Mouse (Mus musculus) left cerebral cortex, postnatal 14 days (tissue): Measurements from ENCODE around the gene Olfr463. TPM values are rescaled to one million over a fixed set of nuclear protein-coding genes. Genes with fewer than 3 reads are reported as not detected.

ENCODE experiments used
- DNase-seq, 2 experiments: peaks; one replicate each; pipeline ENCODE4 v3.0.0; 2021 to 2022; ENCODE audit warnings: low spot score in 2 of 2, mixed read lengths in 1 of 2
- intact Hi-C: fragments of 180-260 bp; cut with DNase I; formaldehyde crosslinking; loops from one replicate; pipeline ENCODE4 v1.15.1; 2025
- total RNA-seq, 2 experiments: library from RNA; stranded (reverse); gene quantifications; 2 replicates each; pipeline ENCODE4 v1.2.3; 2021

The Olfr463 gene
- total RNA-seq, 2 experiments from 2014 or later: not detected

DNA sequence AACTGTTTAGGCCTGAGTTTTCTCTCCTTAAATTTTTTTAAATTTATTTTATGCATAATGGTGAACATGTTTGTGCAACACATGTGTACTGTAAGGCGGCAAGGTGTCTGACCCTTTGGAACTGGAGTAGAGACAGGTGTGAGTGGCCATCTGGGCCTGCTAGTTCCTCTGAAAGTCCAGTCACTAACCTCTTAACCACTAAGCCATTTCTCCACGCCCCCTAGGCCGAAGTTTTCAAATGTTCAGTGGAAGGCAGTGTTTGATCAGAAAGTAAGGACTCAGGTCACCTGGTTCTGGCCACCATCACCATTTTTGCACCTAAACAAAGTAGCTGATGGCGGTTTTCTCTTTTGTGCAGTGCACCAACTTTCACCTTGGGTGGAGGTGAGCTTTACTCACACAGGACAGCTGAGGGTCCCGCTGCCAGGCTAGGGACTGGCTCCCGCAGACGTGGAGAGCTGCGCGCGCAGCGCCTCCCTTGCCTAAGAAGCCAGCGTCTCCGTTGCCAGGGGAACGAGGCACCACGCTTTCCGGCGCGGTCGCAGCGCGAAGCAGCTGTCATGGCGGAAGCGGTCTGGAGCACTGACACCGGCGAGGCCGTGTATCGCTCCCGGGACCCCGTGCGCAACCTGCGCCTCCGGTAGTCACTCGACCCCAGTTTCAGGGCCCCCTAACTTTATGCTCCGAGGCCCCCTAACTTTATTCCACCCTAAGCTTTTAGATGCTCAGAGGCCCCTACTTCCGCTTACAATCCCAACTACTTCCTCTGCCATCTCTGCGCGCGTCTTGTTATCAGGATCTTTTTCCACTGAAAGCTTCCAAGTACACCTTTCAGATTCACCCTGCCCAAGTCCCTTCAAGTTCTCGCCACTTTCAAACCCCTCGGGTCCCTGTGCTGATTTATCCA is 44.2 kb downstream of the Olfr463 start, which contains the start of gene Mks1:
TSS of gene Mks1 (plus strand) at position 526 of the 907 bp plus-strand sequence.
- intact Hi-C loops: no loop called here
- peak; percentile 91 to 94 for DNase-seq

- DNase-seq: no peak
- intact Hi-C loops: no loop called here
Observed at GRCm38 (mm10) chr11:87847884-87848283, 49.3 kb downstream of the Olfr463 start.

GRCm38 (mm10) chr11:87846968-87847600 is 50.1 kb downstream of the Olfr463 start:
- no peak for DNase-seq
- intact Hi-C loops: no loop called here

Other genes starting within 250 kb of the Olfr463 start
- gene Rnf43, start 234.7 kb downstream of the Olfr463 start, total RNA-seq: 1 to 10 TPM; 2.6 to 4.1 TPM
- 10 to 100 TPM; 60.6 to 67.6 TPM for gene Supt4a, start 159.8 kb downstream of the Olfr463 start, total RNA-seq
- gene Tspoap1, start 136.8 kb downstream of the Olfr463 start, total RNA-seq: 100 to 1,000 TPM; 154 to 162 TPM
- not detected for gene Mpo, start 103.8 kb downstream of the Olfr463 start, total RNA-seq
- under 1 TPM; 0.36 to 0.68 TPM for gene Lpo, start 69.1 kb downstream of the Olfr463 start, total RNA-seq
- gene Mks1, start 44.2 kb downstream of the Olfr463 start, total RNA-seq: 1 to 10 TPM; 5.3 to 5.6 TPM
- gene Epx, start 21.9 kb downstream of the Olfr463 start, total RNA-seq: under 1 TPM; 0.13 to 0.55 TPM
- not detected for gene Olfr462, start 5.1 kb downstream of the Olfr463 start, total RNA-seq
- 1 to 10 TPM in 1 of 2 experiments, under 1 TPM in 1; 0.66 to 1.3 TPM for gene Olfr464, start 23.6 kb upstream of the Olfr463 start, total RNA-seq
- gene Dynll2, start 90.1 kb upstream of the Olfr463 start, total RNA-seq: 100 to 1,000 TPM; 424 to 478 TPM
- gene Srsf1, start 150.0 kb upstream of the Olfr463 start, total RNA-seq: 100 to 1,000 TPM; 171 to 177 TPM
- 10 to 100 TPM; 24.4 to 25.3 TPM for gene Vezf1, start 170.9 kb upstream of the Olfr463 start, total RNA-seq
- 10 to 100 TPM; 28.2 TPM for gene Cuedc1, start 200.7 kb upstream of the Olfr463 start, total RNA-seq